Mouse (Mus musculus): ENCODE data around the gene Sergef.
"Not testable (repeated sequence)": the region's sequence is repeated elsewhere in the genome, so short reads cannot be mapped to it uniquely, and the experiment has no call there.

Gene Sergef

DNA sequence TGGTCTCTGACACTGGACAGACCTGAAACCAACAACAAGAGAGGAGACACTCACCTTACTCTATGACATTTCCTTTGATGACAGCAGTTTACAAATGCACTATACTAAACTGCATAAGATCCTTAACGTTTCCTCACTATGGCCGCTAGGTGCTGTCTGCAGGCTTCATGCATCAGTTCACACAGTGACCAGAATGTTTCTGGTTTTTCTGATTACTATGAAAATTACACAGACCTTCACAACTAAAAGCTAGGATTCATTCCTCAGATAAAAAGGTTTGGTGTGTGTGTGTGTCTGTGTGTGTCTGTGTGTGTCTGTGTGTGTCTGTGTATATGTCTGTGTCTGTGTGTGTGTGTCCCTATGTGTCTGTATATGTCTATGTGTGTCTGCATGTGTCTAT is 63.7 kb downstream of the Sergef start:
- DNase-seq (ENCODE audit: low read depth, low spot score) = no peak

DNA sequence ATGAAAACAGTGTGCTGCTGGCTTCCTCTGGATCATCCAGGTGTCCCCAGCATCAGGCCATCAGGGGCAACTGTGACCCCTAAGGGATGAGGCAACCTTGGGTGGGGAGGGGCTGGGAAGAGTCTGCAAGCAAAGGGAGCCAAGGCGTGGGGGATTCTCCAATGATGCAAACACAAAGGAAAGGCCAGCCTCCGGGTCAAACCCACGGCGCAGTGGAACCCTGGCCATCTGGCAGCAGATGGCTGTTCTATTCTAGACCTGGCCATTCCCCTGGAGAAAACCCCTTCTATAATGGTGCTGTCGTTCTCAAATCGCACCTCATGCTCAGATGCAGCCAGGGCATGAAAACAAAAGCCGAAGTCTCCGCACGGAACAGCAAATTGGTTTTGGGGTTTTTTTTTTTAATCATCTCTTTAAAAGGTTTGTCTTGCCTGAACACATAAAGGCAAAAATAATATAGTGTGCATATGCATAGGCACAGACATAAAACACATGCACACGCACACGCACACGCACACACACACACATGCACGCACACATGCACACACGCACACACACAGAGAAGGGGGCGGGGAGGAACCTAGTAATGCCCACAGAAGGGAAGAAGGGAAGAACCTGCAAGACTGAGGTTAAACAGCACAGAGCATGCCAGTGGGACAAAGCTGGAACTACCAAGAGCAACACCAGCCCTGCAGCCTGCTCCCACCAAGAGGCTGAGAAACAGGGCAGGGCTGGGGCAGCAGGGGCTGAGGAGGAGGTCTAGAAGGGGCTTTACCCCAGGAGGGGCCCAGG is 66.6 kb downstream of the Sergef start:
- DNase-seq (ENCODE audit: low read depth, low spot score) = no peak

DNA sequence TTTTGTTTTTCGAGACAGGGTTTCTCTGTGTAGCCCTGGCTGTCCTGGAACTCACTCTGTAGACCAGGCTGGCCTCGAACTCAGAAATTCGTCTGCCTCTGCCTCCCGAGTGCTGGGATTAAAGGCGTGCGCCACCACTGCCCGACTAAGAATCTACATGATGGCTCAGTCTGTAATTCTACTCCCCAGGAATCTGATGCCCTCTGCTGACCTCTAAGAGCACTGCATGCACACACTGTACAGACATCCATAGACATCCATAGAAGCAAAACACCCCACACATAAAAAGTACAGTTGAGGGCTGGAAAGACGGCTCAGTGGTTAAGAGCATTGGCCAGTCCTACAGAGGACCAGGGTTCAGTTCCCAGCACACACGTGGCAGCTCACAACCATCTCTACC is 70.1 kb downstream of the Sergef start:
- DNase-seq (ENCODE audit: low read depth, low spot score) = not testable (repeated sequence)

DNA sequence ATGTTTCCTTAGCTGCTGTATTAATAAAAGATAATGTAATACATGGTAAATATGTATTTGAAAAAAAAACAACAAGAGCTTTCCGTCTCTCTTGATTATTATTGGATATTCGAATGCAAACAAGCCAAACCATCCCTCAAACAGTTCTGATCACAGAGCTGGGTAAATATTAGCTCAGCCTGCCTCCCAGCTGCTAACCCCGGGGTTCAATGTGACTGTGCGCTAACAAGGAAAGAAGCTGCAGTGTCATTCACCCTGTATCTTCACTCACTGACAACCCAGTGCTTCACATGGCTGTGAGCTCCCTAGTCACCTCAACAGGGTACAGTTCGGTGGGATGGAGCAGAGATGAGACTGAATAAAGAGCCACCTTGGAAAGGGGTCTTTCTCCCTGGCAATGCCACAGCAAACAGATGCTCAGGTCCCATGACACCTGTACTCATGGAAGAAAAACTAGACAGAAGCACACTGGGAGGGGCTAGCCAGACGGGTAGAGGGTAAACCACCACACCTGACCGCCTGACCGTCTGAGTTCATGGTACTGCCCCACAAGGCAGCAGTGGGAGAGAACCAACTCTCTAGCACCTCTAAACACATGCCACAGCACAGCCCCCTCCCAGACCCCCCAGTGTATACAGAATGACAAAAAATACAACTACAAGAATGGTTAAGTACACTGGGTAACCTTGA is 73.1 kb downstream of the Sergef start:
- DNase-seq (ENCODE audit: low read depth, low spot score) = no peak

DNA sequence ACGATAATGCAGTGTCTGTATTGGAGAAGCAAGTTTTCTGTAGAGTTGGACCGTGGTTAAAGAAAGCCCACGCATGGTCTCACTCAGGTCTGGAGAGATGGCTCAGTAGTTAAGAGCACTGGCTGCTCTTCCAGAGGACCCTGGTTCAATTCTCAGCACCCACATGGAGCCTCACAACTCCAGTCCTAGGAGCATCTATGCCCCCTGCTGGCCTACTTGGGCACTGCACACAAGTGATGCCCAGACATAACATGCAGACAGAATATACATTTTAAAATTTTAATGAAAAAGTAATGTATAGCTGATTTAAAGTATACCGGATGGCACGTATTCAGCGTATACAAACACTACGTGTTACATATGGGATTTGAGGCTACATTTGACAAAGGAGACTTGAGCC is 74.2 kb downstream of the Sergef start:
- DNase-seq (ENCODE audit: low read depth, low spot score) = no peak

DNA sequence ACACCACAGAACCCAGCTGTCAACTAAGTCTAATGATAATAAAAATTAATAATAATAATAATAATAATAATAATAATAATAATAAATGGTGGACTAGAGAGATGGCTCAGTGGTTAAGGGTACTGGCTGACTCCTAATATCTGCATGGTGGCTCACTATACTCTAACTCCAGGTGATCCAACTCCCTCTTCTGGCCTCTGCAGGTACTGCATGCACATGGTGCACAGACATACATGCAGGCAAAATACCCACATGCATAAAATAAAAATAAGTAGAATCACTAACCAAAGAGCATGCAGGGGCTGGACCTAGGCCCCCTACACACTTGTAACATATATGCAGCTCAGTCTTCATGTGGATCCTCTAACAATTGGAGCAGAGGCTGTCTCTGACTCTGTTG is 75.8 kb downstream of the Sergef start:
- DNase-seq (ENCODE audit: low read depth, low spot score) = no peak

DNA sequence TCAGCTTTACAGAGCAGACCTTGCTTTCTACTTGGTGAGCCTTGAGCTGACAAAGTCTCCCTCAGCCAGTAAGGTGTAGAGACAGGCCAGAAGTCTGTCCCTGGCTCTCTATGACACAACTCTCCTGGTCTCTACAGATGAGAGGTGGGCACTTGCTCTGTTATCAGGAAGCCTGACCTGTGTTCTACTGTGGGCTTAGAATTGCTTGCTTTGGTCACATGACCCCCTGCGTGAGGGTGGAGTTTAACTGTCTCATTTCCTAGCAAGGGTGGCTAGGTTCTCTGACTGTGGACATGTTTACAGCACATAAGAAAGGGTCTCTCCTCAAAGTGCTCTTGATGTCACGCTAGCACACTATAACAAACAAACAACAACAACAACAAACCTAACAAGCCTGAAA is 79.5 kb downstream of the Sergef start:
- DNase-seq (ENCODE audit: low read depth, low spot score) = no peak

DNA sequence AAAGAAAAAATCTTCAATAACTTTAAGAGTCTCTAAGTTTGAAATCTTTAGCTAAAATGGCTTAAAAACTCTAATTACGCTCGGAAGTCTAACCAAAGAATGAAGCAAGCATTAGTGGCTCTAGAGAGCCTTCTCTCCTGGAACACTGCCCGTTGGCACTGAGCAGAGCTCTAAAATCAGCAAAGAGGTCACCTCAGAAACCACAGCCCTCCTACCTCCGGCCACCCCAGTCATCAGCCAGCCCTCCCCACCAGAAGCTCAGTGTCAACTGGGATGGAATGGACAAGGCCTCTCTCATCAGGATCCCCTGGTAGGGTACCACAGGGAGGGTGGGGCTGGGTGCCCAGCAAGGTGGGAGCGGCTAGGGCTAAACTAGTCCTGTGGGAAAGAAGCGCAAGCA is 80.0 kb downstream of the Sergef start:
- no peak for DNase-seq (ENCODE audit: low read depth, low spot score)

DNA sequence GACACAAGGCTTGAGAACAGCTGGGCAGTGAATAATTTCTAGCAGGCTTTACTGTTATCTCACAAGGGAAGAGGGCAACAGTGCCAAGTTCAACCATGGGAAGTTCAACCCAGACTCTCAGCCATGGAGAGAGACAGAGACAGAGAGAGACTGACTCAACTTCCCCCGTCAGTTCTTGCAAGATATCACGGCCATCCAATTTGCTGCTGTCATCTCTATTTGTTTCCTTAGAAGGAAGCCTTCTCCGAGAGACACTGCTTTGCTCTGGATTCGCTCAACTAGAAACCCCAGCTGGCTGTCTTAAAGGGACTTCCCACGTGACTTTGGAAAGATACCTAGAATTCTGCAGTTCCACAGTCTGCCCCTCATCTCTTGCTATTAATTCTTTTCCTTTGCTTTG is 80.6 kb downstream of the Sergef start:
- no peak for DNase-seq (ENCODE audit: low read depth, low spot score)

DNA sequence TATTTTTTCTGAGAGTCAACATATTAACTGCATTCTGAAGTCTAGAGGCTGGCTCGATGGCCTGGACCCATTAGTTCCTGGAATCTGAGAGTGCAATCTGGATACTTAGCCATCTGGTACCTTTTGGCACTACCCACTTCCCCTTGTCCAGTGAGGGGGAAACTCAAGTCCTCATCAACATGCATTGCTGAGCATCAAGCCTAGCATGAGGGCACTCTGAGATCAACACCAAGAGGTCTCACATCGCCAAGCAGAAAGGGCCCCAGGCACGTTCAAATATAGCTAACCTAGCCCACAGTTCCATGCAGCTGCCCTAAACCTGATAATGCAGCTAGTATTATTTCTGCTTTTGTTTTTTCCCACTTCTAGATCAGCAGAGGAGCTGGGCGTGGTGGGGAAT is 81.6 kb downstream of the Sergef start:
- no peak for DNase-seq (ENCODE audit: low read depth, low spot score)

DNA sequence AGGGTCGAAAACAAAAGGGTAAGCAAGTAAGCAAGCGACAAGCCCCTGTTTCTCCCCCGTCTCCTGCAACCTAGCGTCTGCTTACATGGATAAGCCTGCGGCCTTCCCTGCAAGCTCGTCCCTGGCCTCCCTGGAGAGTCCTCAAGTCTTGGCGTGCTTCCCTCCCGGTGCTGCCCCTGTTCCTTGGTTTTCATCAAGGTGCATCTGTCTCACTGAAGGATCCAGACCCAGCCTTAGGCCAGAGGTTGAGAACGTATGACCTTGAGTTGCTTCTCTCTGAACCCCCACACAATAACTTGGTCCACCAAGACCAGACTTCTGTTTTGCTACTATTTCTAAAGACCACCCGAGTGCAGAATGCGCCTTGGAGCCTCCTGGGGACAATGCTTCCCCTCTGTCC is 82.2 kb downstream of the Sergef start:
- DNase-seq (ENCODE audit: low read depth, low spot score) = no peak

DNA sequence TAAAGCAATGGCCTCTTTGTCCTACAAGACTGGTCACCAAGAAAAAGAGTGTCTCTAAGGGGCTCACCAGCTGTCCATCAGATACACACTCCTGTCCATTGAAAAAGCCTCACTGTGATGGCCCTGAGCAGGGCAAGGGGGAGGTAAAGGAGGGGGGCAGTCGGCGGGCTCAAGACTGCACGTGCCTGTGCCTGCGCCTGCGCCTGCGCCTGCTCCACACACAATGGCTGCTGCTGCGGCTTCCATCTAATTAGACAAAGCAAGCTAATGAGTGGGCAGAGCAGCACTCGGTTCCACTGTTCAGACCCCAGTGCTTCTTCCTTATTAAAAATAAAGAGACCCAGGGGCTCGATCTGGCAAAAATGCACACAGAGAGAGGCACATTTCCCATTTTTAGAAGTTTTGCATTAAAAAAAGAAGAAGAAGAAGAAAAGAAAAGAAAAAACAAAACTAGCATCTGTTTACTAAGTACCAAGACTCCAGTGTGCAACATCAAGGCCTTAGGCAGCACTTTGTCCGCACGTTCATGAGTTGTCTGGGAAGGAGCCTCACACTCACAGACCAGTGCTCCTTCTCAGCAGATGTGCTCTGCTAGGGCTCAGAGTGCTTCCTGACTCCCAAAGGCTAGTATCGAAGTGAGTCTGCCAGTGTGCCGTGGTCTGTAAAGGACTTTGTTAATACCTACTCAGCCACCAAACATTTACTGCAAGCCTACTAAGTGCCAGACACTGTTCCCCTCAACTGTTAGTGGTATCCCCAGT is 83.1 kb downstream of the Sergef start:
- no peak for DNase-seq (ENCODE audit: low read depth, low spot score)

DNA sequence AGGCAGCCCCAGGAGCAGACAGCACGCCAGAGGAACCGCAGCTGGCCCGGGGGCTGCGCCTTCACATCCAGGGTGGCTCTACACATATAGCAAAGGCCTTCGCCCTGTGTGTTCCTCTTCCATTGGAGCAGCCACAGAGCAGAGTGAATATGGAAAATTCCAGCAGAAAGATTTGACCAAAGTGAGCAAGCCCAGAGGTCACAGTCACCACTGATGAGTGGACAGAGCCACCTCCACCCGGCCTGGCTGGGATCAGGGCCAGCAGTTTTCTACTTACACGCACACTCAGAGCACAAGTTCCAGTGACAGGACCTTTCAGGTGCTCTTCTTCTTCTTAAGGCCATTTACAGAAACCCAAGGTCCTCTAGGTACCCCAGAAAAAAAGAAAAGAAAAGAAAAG is 83.9 kb downstream of the Sergef start:
- no peak for DNase-seq (ENCODE audit: low read depth, low spot score)

DNA sequence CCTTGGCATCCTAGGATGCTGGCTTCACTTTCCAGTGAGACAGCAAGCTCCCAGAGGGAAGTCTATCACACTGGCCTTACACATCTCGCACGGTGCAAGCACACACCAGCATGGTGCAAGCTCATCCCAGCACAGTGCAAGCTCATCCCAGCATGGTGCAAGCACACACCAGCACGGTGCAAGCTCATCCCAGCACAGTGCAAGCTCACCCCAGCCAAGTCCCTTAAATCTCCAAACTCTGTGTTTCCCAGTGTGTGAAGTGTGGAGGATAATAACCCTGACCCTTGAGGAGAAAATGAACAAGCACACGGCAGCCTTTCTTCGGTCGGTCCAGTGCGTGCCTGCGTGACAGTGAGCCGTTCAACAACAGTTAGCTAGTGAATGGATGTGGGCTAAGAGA is 84.8 kb downstream of the Sergef start:
- DNase-seq (ENCODE audit: low read depth, low spot score) = no peak

DNA sequence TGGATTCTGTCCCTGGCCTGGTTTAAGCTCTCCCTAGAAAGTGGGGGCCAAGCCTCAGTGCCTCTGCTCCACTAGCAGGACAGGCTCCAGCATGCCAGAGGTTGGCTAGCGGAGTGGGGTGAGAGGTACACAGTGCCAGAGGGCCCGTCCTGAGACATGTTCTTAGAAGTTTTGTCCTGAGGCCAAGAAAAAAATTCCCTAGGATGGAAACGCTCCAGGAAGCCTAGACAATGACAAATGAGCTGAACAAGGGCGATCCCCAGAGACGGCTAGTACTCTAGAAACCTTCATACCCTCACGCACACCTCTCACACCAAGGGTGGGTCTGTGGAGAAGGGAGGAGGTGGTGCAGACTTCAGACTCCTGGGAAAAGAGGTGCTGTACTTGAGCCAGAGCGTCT is 85.6 kb downstream of the Sergef start:
- DNase-seq (ENCODE audit: low read depth, low spot score) = no peak

DNA sequence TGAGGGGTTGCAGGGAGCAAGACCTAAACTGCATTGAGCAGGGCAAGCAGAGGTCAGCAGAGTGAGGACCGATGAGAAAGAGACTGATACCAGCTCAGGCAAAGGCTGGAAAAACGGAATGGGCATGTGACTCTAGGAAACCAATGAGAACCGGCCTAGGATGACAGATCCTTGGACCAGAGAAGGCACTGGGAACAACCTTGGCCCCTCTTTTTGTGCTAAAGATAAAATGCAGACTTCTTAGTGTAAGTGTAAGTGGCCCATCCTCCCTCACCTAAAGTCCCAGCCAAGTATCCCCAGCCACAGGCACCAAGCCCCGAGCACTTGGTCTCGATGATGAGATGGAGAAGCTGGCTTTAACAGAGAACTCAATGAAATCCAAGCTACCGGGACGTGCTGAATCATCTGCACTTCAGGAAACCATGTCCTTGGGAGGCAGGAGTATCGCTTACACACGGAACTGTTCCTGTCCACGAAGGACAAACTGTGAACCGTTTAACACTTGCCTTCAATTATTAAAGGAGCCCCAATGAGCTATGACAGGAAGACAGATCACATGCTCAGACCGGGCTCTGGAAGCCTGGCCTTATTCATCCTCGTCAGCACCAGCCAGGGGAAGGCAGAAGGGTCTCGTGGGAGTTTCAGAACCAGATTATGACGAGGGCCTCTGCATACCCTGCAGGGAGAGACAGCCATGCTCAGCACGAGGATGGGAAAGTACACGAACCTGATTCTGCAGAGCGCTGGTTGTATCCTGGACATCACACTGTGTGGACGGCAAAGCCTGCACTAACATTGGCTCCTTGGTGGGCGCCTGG is 87.5 kb downstream of the Sergef start:
- no peak for DNase-seq (ENCODE audit: low read depth, low spot score)

DNA sequence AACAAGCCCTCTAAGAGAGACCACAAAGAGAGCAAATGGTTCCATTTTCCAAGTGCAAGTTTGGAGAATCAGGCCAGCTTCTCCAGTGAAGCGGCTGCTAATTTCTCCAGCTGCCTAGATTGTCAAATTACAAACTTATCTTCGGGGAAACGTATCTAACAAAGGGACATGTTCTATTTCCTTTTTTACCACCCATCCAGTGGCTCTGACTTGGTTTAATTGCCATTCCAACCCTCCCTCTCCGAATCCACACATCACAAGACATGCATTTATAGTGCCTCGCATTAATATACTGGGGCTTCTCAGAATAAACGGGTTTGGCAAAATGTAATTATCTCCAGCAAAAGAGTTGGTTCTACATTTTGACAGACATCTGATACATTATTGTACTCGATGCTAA is 88.4 kb downstream of the Sergef start:
- no peak for DNase-seq (ENCODE audit: low read depth, low spot score)

DNA sequence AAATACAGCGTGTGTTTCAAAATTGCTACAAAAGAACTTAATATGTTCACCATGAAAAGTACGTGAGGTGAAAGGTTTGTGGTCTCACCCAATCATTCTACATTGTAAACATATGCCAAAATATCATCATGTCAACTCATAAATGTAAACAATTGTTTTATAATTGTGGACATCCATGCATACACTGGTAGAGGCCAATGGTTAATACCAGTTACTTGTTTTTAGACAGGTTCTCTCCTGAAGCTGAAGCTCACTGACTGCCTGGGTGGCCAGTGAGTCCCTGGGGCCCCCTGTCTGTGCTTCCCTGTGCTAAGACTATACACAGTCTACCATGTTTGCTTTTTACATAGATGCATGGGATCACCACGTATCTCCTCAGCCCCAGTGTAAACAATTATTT is 91.5 kb downstream of the Sergef start:
- no peak for DNase-seq (ENCODE audit: low read depth, low spot score)

DNA sequence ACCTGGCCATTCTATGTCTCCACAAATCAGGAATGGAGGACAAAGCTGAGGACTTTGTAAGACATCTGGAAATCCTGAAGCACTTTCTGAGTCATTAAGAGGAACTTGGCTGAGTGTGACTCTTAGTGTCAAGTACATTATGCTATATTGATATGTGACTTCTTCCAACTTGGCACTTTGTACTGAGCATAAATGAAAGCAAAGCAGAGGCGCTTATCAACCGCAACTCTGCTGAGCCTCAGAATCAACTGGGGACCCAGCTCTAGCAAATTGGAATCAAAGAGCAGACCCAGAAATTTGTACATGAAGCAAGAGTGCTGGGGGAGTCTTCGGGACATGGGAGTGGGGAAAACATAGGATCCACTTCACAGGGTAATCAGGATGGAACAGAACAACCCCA is 92.0 kb downstream of the Sergef start:
- no peak for DNase-seq (ENCODE audit: low read depth, low spot score)

DNA sequence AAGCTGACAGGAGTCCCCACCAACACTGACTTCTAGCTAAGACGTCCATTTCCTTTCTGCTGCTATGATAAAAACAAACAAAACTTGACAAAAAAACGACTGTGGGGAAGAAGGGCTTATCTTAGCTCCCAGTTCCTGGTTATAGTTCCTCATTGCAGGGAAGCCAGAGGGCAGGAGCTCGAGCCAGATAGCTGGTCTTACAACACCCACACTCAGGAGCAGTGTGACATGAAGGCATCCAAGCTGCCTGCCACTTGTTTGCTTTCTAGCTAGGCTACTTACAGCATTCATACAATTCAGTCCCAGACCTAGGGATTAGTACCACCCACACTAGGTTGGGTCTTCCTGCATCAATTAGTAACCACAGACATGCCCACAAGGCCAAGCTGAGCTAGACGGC is 93.1 kb downstream of the Sergef start:
- no peak for DNase-seq (ENCODE audit: low read depth, low spot score)

DNA sequence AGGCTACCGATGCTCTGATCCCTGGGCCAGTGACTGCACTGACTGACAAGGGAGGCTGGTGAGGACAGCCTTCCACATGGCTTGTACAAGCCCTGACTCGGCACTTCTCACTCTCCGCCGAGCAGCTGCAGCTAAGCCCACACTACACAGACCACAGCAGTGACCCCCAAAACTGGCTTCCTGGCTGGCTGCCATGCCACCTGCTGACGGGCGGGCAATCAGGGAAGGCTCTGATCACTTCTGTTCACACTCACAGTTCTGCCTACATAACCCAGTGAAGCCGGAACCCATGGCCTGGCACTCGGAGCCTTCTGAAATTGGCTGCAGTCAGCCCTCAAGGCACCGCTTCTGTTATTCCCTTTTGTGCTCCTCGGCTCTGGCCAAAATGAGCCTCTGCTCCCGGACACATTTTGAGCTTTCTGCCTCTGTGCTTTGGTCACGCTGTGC is 95.4 kb downstream of the Sergef start:
- DNase-seq (ENCODE audit: low read depth, low spot score) = no peak

DNA sequence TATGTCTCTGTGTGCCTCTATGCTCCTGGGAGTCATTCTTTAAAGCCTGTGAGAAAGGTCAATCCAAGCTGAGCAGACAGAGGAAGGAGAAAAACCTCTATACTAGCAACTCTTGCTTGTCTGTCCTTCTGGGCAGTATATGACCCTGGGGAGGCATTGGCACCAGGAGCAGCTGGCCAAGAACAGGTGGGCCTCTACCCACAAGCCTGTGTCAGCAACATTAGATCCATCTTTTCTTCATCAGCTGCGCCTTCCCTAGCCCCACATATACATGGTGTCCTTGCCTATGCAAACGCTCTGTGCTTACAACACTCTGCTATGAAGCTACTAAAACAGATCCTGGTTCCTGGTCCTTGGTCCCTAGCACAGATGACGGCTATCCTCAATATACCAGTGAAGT is 97.5 kb downstream of the Sergef start:
- no peak for DNase-seq (ENCODE audit: low read depth, low spot score)
